Mouse (Mus musculus) mouse embryonic stem cell (cell line): ENCODE results near the gene Itpripl2.

Experiments used
- in situ Hi-C, 2 experiments: fragments of 300-500 bp; cut with MboI; formaldehyde crosslinking; loops; 1 replicate in 1 of 2; 3 replicates in 1 of 2; pipeline ENCODE4 v1.14.3; 2019 to 2020; ENCODE audit warnings: low sequenced_read_pairs in 2 of 2, low pct_unique_long_range_greater_than_20kb in 1 of 2, mixed read lengths in 1 of 2; ENCODE audit not compliant: unreplicated experiment in 1 of 2

Gene Itpripl2

GRCm38 (mm10) chr7:118453722-118454121, 38.1 kb downstream of the Itpripl2 start:
- in situ Hi-C loops: no loop called here

DNA sequence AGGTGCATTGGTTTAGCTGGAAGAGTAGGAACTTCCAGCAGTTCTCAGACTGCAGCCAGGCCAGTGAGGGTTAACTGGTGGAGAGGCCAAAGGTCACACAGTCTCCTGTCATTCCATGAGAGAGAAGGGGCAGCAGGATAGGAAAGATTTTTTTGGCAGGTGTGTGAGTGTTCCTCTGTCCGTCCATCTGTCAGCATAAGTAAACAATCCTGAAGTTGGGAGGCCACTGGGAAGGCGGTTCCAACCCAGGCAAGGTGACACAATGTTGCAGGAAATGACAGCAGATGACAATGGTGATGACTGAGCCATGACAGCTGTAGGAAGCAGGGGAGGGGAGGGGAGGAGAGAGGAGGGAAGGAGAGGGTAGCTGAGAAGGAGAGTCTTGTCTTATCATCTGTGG, 38.8 kb downstream of the Itpripl2 start:
- in situ Hi-C loops: no loop called here

GRCm38 (mm10) chr7:118448134-118448967, 43.4 kb downstream of the Itpripl2 start, which contains the start of gene Syt17:
Gene Syt17, minus strand, starts transcription at chr7:118448222.
- in situ Hi-C loops: no loop called here

DNA sequence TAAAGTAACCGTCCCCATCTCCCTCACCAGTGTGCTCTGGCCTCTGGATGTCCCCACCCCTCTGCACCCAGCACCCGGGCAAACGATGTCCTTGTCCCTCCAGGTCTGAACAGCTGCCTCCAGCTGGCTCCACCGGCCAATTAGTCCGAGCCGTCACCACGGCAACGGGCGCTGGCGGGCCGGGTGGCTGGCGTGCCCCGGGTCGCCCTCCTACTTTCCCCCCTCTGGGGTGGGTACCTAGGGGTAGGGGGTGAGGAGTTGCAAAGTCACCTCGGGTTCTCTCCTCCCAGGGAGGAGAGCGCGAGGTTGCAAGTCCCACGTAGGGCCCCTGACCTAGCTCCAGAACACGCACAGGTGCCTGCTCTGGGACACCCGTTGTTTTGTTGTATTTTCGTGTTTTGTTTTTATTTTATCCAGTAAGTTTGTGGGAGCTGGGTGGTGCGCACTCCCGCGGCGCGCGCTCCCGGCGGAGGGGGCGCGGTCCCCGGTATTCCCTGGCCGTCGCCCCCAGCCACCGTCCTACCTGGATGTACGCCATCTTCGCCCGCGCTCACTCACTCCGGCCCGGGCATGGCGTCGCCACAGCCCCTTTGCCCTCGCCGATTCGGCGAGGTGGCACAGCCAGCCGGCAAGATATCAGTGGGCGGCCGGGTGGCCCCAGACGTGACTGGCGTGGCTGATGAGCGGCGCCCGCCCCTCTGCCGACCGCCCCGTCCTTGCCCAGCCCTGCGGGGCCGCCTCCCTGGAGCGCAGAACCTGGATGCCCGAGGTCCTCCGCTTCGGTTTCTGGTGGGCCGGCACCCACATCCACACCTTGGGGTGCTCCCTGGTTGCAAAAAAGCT, 44.3 kb downstream of the Itpripl2 start:
- in situ Hi-C loops: no loop called here

- in situ Hi-C loops: no loop called here
Measured at GRCm38 (mm10) chr7:118443895-118444485, 47.8 kb downstream of the Itpripl2 start.

GRCm38 (mm10) chr7:118443371-118443770, 48.4 kb downstream of the Itpripl2 start:
- in situ Hi-C loops: no loop called here

- in situ Hi-C loops: no loop called here
Measured at GRCm38 (mm10) chr7:118441535-118441934, 50.2 kb downstream of the Itpripl2 start.

DNA sequence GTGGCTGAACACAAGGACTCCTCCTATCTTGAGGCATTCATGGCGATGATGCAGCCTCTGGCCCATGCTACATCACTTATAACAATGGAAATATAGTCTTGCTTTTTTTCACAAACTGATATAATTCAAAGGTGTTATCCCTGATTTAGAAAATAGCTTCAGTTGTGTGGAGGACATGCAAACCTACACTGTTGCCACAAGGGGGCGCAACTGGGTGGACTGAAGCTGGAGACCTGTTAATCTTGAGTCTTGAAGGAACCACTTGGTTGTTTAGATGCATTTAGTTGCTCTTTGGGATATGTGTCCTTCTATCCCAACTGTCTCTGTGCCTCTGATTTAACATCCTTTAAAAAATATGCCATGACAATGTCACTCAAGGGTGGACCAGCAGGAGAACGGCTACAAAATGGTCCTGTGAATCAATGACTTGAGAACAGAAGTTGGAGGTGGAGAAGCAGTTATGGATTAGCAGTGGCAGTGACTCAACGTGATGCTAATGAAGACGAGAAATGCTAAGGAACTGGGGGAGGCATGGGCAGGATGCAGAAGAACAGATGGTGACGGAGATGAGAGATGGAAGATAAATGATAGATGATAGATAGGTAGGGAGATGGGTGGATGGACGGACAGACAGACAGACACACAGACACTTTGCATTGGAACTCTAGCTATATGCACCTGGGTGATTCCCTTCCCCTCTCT, 54.5 kb downstream of the Itpripl2 start:
- in situ Hi-C loops: loop anchor here in 1 of 2 experiments (10.0 kb wide), 1 partner anchor 88 kb away; no protein-coding TSS in a partner anchor
